Comparison of ENCODE assay signal across 8 mouse cellular contexts in the genomic region with DNA sequence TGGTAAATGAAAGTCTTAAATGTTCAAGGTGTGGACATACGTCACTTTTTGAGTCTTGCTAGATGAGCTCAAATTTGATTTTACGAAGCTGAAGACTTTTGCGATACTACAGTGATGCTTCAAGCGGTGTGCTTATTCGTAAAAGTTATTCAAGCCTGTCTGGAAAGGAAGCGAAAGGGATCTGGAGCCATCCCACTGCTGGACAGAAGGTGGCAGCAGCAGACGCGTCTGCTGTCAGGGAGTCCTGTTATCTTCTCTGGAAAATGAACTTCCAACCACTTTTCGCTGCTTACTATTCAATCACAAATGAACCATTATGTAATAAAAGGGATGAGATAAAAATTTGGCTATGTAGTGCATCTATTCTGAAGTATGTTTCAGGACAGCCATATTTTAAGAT.
DNase-seq lines count a peak whose midpoint lies in the region; ATAC-seq and TF ChIP-seq lines count a peak whose summit lies in the region.

No protein-coding gene starts in this region.

- TF ChIP-seq CTCF in hindbrain, postnatal 0 days (IDR thresholded peaks at IDR 0.05; ENCODE audit: low read depth): peak; percentile 86

- H3K27ac ChIP-seq in hindbrain, postnatal 0 days: no peak overlapping the region
- no peak overlapping the region for H3K27ac ChIP-seq in neural tube, embryonic 12.5 days

- H3K4me3 ChIP-seq in hindbrain, postnatal 0 days (ENCODE audit: low read length): no peak overlapping the region
- no peak overlapping the region for H3K4me3 ChIP-seq in neural tube, embryonic 12.5 days

- WGBS in hindbrain, postnatal 0 days: 22% methylated on average over 9 of the region's 9 CpGs
- WGBS in neural tube, embryonic 12.5 days: 37% methylated on average over 9 of the region's 9 CpGs

- H3K4me1 ChIP-seq in hindbrain, postnatal 0 days (ENCODE audit: insufficient read depth, low read length): no peaks in the 10 kb centered on the region
- H3K4me1 ChIP-seq in neural tube, embryonic 12.5 days: no peaks in the 10 kb centered on the region

- no peaks in the 10 kb centered on the region for H3K9me3 ChIP-seq in hindbrain, postnatal 0 days (ENCODE audit: low read length)
- no peaks in the 10 kb centered on the region for H3K9me3 ChIP-seq in neural tube, embryonic 12.5 days

- no peaks in the 10 kb centered on the region for H3K36me3 ChIP-seq in hindbrain, postnatal 0 days (ENCODE audit: insufficient read depth, low read length)
- no peaks in the 10 kb centered on the region for H3K36me3 ChIP-seq in neural tube, embryonic 12.5 days

- intact Hi-C loops in left cerebral cortex, postnatal 14 days (cut with DNase I): loop anchor here (5.0 kb wide), 2 partner anchors 343 to 693 kb away; a partner anchor contains a TSS

- H3K27me3 ChIP-seq in hindbrain, postnatal 0 days (ENCODE audit: insufficient read depth, low read length): no peaks in the 10 kb centered on the region
- no peaks in the 10 kb centered on the region for H3K27me3 ChIP-seq in neural tube, embryonic 12.5 days (replicated peaks)

- H3K4me2 ChIP-seq in hindbrain, postnatal 0 days (ENCODE audit: low read depth, low read length): no peak overlapping the region
- H3K4me2 ChIP-seq in neural tube, embryonic 12.5 days (replicated peaks): no peak overlapping the region

- H3K9ac ChIP-seq in hindbrain, postnatal 0 days (replicated peaks; ENCODE audit: low read length): no peak overlapping the region
- no peak overlapping the region for H3K9ac ChIP-seq in neural tube, embryonic 12.5 days

- ATAC-seq in hindbrain, postnatal 0 days: peak; percentile 67; the same call in 1 of the 2 replicates
- ATAC-seq in neural tube, embryonic 12.5 days (ENCODE audit: low FRiP score, low read depth): peak; percentile 66; the same call in 1 of the 2 replicates
- no peak for ATAC-seq in monocyte, adult 5-6 weeks (replicated peaks; ENCODE audit: insufficient number of reproducible peaks, low FRiP score, low TSS enrichment, poor library complexity, severe bottlenecking)

- DNase-seq in adrenal gland, adult 18-20 months (ENCODE audit: low spot score in 2 of 2): peak; percentile 15 to 30
- no peak for DNase-seq in adrenal gland, postnatal 4 days (ENCODE audit: low spot score in 2 of 2)
- peak; percentile 54 for DNase-seq in NIH3T3 (ENCODE audit: low read depth)
- peak; percentile 74 for DNase-seq in embryo, embryonic 10.5 days (ENCODE audit: low spot score)
- peak; percentile 83 for DNase-seq in hindbrain, postnatal 0 days (ENCODE audit: low spot score)
- DNase-seq in left cerebral cortex, postnatal 14 days (ENCODE audit: low spot score in 2 of 2): peak; percentile 78 to 85

Comparison
In these comparisons a context has a peak if more than half of its experiments do, and no peak if none do; other contexts are left out.
1. DNase-seq: peak in adrenal gland, adult 18-20 months (2 of 2), NIH3T3 (single experiment), embryo, embryonic 10.5 days (single experiment), hindbrain, postnatal 0 days (single experiment) and left cerebral cortex, postnatal 14 days (2 of 2); none in adrenal gland, postnatal 4 days (0 of 2).